Mouse (Mus musculus): ENCODE results near the gene Rasgrp1. TPM values are rescaled to one million over a fixed set of nuclear protein-coding genes. Genes with fewer than 3 reads are reported as not detected.

Gene Rasgrp1
- total RNA-seq (2012; rRNA removed) = 0.13 and 0.42 TPM in 2 replicates
- 0.38 and 0.51 TPM in 2 replicates for total RNA-seq (2014; rRNA removed)
- polyA plus RNA-seq (2012; ENCODE audit: insufficient read length, low read depth) = 0.83 and 0.85 TPM in 2 replicates

GRCm38 (mm10) chr2:117342547-117343239 lies at the start of gene Rasgrp1:
Gene Rasgrp1 (minus strand): TSS chr2:117343001.
- Histone ChIP-seq H3K79me2 (replicated peaks; ENCODE audit: control insufficient read depth, extremely low read depth, insufficient read depth, poor library complexity, severe bottlenecking) (no peaks in the 10 kb centered on the region), H3K9ac (ENCODE audit: insufficient read depth, low read depth) (0 out of 2 replicates have a peak within 1 kb of the TSS, but pooled peaks have one; percentile 10), H3K9me3 (replicated peaks; ENCODE audit: low read length) (peaks cover 2% of the 10 kb centered on the region), H3K27ac (ENCODE audit: insufficient read depth, low read depth) (no peak within 1 kb of the TSS), H3K27me3 (replicated peaks) (no peaks in the 10 kb centered on the region), H3K4me1 (ENCODE audit: control insufficient read depth in 1 of 2, insufficient read depth in 2 of 2) (peaks cover under 1 to 2% of the 10 kb centered on the region in 2 experiments; a peak in 3 of 4 replicates), H3K4me3 (replicated peaks in 1 of 3; ENCODE audit: low read depth in 2 of 3, low read length in 2 of 3, poor library complexity in 1 of 3) (peak within 1 kb of the TSS; percentile 41 to 59 (median 49)), H3K4me2 (ENCODE audit: insufficient read depth, low read depth, poor library complexity, severe bottlenecking) (peak within 1 kb of the TSS; percentile 91), H3K36me3 (replicated peaks in 1 of 2; ENCODE audit: control insufficient read depth in 1 of 2, insufficient read depth in 1 of 2, low read length in 1 of 2) (no peaks in the 10 kb centered on the region)
- in situ Hi-C loops (cut with MboI; ENCODE audit: low pct_ligation_motif_present, low pct_unique_long_range_greater_than_20kb, low sequenced_read_pairs) = loop anchor here (5.0 to 10.0 kb wide), 2 partner anchors 70 to 102 kb away; no protein-coding TSS in a partner anchor
- no peak for TF ChIP-seq ZMIZ1 (IDR thresholded peaks at IDR 0.05; ENCODE audit: low read depth, low read length)
- 0 out of 4 replicates have a peak, but pooled peaks of 1 of the 2 experiments have one; percentile 20 for TF ChIP-seq CTCF (conservative IDR thresholded peaks at IDR 0.05 in 1 of 2, IDR thresholded peaks at IDR 0.05 in 1 of 2; ENCODE audit: low read depth in 2 of 2, low read length in 2 of 2)
- no peak for TF ChIP-seq MAZ (IDR thresholded peaks at IDR 0.05; ENCODE audit: low read depth, low read length)
- DNase-seq (ENCODE audit: extremely low read depth) = no peak
- dilution Hi-C loops (cut with MboI; ENCODE audit: extremely low pct_ligation_motif_present, extremely low pct_unique_long_range_greater_than_20kb, low sequenced_read_pairs) = no loop called here

- no peaks in the 10 kb centered on the region for H3K79me2 ChIP-seq (replicated peaks; ENCODE audit: control insufficient read depth, extremely low read depth, insufficient read depth, poor library complexity, severe bottlenecking)
- in situ Hi-C loops (cut with MboI; ENCODE audit: low pct_ligation_motif_present, low pct_unique_long_range_greater_than_20kb, low sequenced_read_pairs) = no loop called here
- DNase-seq (ENCODE audit: extremely low read depth) = peak; percentile 68
- H3K4me3 ChIP-seq (replicated peaks in 1 of 3; ENCODE audit: low read depth in 2 of 3, low read length in 2 of 3, poor library complexity in 1 of 3) = no peak overlapping the region
- peak overlapping the region; percentile 20; the same call in 1 of the 2 replicates for H3K9ac ChIP-seq (ENCODE audit: insufficient read depth, low read depth)
- no peaks in the 10 kb centered on the region for H3K27me3 ChIP-seq (replicated peaks)
- H3K4me1 ChIP-seq (ENCODE audit: control insufficient read depth in 1 of 2, insufficient read depth in 2 of 2) = peaks cover 14 to 61% of the 10 kb centered on the region in 2 experiments; a peak in 3 of 4 replicates
- H3K9me3 ChIP-seq (replicated peaks; ENCODE audit: low read length) = no peaks in the 10 kb centered on the region
- H3K27ac ChIP-seq (ENCODE audit: insufficient read depth, low read depth) = no peak overlapping the region; the same call in 1 of the 2 replicates
- dilution Hi-C loops (cut with MboI; ENCODE audit: extremely low pct_ligation_motif_present, extremely low pct_unique_long_range_greater_than_20kb, low sequenced_read_pairs) = no loop called here
- H3K4me2 ChIP-seq (ENCODE audit: insufficient read depth, low read depth, poor library complexity, severe bottlenecking) = peak overlapping the region; percentile 70
- no peaks in the 10 kb centered on the region for H3K36me3 ChIP-seq (replicated peaks in 1 of 2; ENCODE audit: control insufficient read depth in 1 of 2, insufficient read depth in 1 of 2, low read length in 1 of 2)
- no peak for TF ChIP-seq GABPA (IDR thresholded peaks at IDR 0.05; ENCODE audit: insufficient replicate concordance, low read depth, low read length)
- 0 out of 2 replicates have a peak, but pooled peaks have one; percentile 50 for TF ChIP-seq RCOR1 (conservative IDR thresholded peaks at IDR 0.05; ENCODE audit: low read depth, low read length)
- TF ChIP-seq UBTF (IDR thresholded peaks at IDR 0.05; ENCODE audit: low read depth, low read length) = no peak
- TF ChIP-seq POLR2A (IDR thresholded peaks at IDR 0.05; ENCODE audit: low read depth, low read length) = no peak
- TF ChIP-seq MAX (IDR thresholded peaks at IDR 0.05; ENCODE audit: low read length) = no peak; the same call in none of the 2 replicates
- peak; percentile 64; the same call in 1 of the 2 replicates for TF ChIP-seq MXI1 (IDR thresholded peaks at IDR 0.05; ENCODE audit: low read depth, low read length)
- no peak for TF ChIP-seq ZC3H11A (IDR thresholded peaks at IDR 0.05; ENCODE audit: low read depth, low read length)
- peak; percentile 55 for TF ChIP-seq EP300 (IDR thresholded peaks at IDR 0.05; ENCODE audit: low read length)
- TF ChIP-seq MYC (IDR thresholded peaks at IDR 0.05; ENCODE audit: low read depth, low read length) = no peak
- TF ChIP-seq NELFE (IDR thresholded peaks at IDR 0.05; ENCODE audit: low read depth, low read length) = no peak
- no peak for TF ChIP-seq PAX5 (IDR thresholded peaks at IDR 0.05; ENCODE audit: low read length)
- TF ChIP-seq ETS1 (conservative IDR thresholded peaks at IDR 0.05; ENCODE audit: low read depth, low read length) = peak; percentile 85
- peak; percentile 83 for TF ChIP-seq JUND (conservative IDR thresholded peaks at IDR 0.05; ENCODE audit: low read depth, low read length)
- peak; percentile 67 for TF ChIP-seq JUN (IDR thresholded peaks at IDR 0.05; ENCODE audit: insufficient read depth, low read depth, low read length)
- TF ChIP-seq SMC3 (IDR thresholded peaks at IDR 0.05; ENCODE audit: low read depth, low read length) = no peak
- TF ChIP-seq MEF2A (IDR thresholded peaks at IDR 0.05; ENCODE audit: borderline replicate concordance, low read depth, low read length) = peak; percentile 90
- 0 out of 2 replicates have a peak, but pooled peaks have one; percentile 13 for TF ChIP-seq ELF1 (IDR thresholded peaks at IDR 0.05; ENCODE audit: low read depth, low read length)
- TF ChIP-seq HCFC1 (IDR thresholded peaks at IDR 0.05; ENCODE audit: low read depth, low read length) = no peak
- TF ChIP-seq ZKSCAN1 (IDR thresholded peaks at IDR 0.05; ENCODE audit: borderline replicate concordance, low read depth, low read length) = no peak
- TF ChIP-seq TBP (conservative IDR thresholded peaks at IDR 0.05; ENCODE audit: low read depth, low read length) = no peak
- no peak for TF ChIP-seq RAD21 (IDR thresholded peaks at IDR 0.05; ENCODE audit: low read depth, low read length)
- TF ChIP-seq KAT2A (IDR thresholded peaks at IDR 0.05; ENCODE audit: insufficient replicate concordance, low read length) = no peak
- no peak for TF ChIP-seq USF2 (conservative IDR thresholded peaks at IDR 0.05; ENCODE audit: low read depth, low read length)
- TF ChIP-seq CHD1 (IDR thresholded peaks at IDR 0.05; ENCODE audit: low read depth, low read length) = 0 out of 2 replicates have a peak, but pooled peaks have one; percentile 69
- TF ChIP-seq MAFK (IDR thresholded peaks at IDR 0.05; ENCODE audit: insufficient replicate concordance, low read length) = no peak
These were observed 47.4 kb upstream of the Rasgrp1 start for GRCm38 (mm10) chr2:117389925-117390892.
